Mouse (Mus musculus) forebrain, postnatal 0 days (tissue): Measurements from ENCODE around the gene Tmem252. TPM values are rescaled to one million over a fixed set of nuclear protein-coding genes. Genes with fewer than 3 reads are reported as not detected.
A peak's percentile ranks its signal among the peaks of the same experiment; 100 is the strongest.

Experiments
- ATAC-seq: fragments of 200-750 bp; cut with Nextera tagmentation; 2 replicates; pipeline ENCODE4 v1.8.0; 2017; ENCODE audit warnings: mild to moderate bottlenecking, moderate library complexity
- DNase-seq: peaks from one replicate; pipeline ENCODE4 v3.0.0-alpha.2; 2015
- H3K27ac ChIP-seq: fragments of 300-500 bp; sonication (generic); 2 replicates; pipeline ENCODE4 v1.5.1; 2014; ENCODE audit warnings: low read depth, mild to moderate bottlenecking, antibody characterized with exemption, low read length, moderate library complexity, mixed read lengths
- H3K27me3 ChIP-seq: fragments of 300-500 bp; sonication (generic); 2 replicates; pipeline ENCODE4 v1.6.1; 2014; ENCODE audit warnings: mild to moderate bottlenecking, low read length, mixed read lengths; ENCODE audit not compliant: insufficient read depth
- H3K36me3 ChIP-seq: fragments of 300-500 bp; sonication (generic); 2 replicates; pipeline ENCODE4 v1.6.1; 2014; ENCODE audit warnings: mild to moderate bottlenecking, moderate library complexity; ENCODE audit not compliant: insufficient read depth
- H3K4me1 ChIP-seq: fragments of 300-500 bp; sonication (generic); 2 replicates; pipeline ENCODE4 v1.6.1; 2014; ENCODE audit warnings: antibody characterized with exemption; ENCODE audit not compliant: insufficient read depth
- H3K4me2 ChIP-seq: fragments of 300-500 bp; sonication (generic); 2 replicates; pipeline ENCODE4 v1.6.1; 2014; ENCODE audit warnings: low read depth, mild to moderate bottlenecking, moderate library complexity
- H3K4me3 ChIP-seq: fragments of 300-500 bp; sonication (generic); 2 replicates; pipeline ENCODE4 v1.5.1; 2014; ENCODE audit warnings: low read depth, low read length, mixed read lengths
- H3K9ac ChIP-seq: fragments of 300-500 bp; sonication (generic); 2 replicates; pipeline ENCODE4 v1.6.1; 2014; ENCODE audit warnings: mild to moderate bottlenecking
- H3K9me3 ChIP-seq: fragments of 300-500 bp; sonication (generic); 2 replicates; pipeline ENCODE4 v1.6.1; 2016; ENCODE audit warnings: low read length
- CTCF ChIP-seq: sonication (generic); IDR thresholded peaks from 2 replicates; pipeline ENCODE4 v1.5.1; 2016; ENCODE audit warnings: antibody characterized with exemption, control low read depth, low read depth
- WGBS: fragments of 180-500 bp; shearing (Covaris S2); extraction: QIAGEN DNeasy Blood & Tissue Kit; methylation state at CpG from one replicate; pipeline ENCODE4 v1.1.7; 2014; 5-methylcytosine and 5-hydroxymethylcytosine counted together
- polyA plus RNA-seq: library from polyadenylated mRNA; unstranded; fragments of >200 nt; fragmentation: Nextera tagmentation; extraction: Ambion mirVana; gene quantifications from 2 replicates; pipeline ENCODE4 v1.2.1, GENCODE M21; 2015
- total RNA-seq: library from RNA; depleted of rRNA; stranded (reverse); fragments of >200 nt; gene quantifications from 2 replicates; pipeline ENCODE4 v1.2.3, GENCODE M21; 2014; rRNA removed

The Tmem252 gene
- total and polyA plus RNA-seq, 2 experiments from 2014 or later = 0.98 to 1.2 TPM

GRCm38 (mm10) chr19:24720448-24720847, 46.6 kb downstream of the Tmem252 start:
- H3K4me2 ChIP-seq = no peak overlapping the region
- H3K36me3 ChIP-seq = no peaks in the 10 kb centered on the region
- ATAC-seq = no peak
- H3K27me3 ChIP-seq = no peaks in the 10 kb centered on the region
- TF ChIP-seq CTCF = no peak
- no peak overlapping the region for H3K4me3 ChIP-seq
- no peak overlapping the region for H3K27ac ChIP-seq
- no peaks in the 10 kb centered on the region for H3K4me1 ChIP-seq
- no peak overlapping the region for H3K9ac ChIP-seq
- no peaks in the 10 kb centered on the region for H3K9me3 ChIP-seq
- no peak for DNase-seq

- no peak for DNase-seq
- Histone ChIP-seq H3K27ac (no peak overlapping the region), H3K27me3 (no peaks in the 10 kb centered on the region), H3K4me2 (no peak overlapping the region), H3K4me3 (no peak overlapping the region), H3K36me3 (no peaks in the 10 kb centered on the region), H3K9me3 (no peaks in the 10 kb centered on the region), H3K9ac (no peak overlapping the region), H3K4me1 (no peaks in the 10 kb centered on the region)
- no peak for TF ChIP-seq CTCF
- 85% methylated on average over 10 of the region's 10 CpGs for WGBS
- ATAC-seq = no peak
Observed at GRCm38 (mm10) chr19:24724362-24724761, 50.6 kb downstream of the Tmem252 start.

GRCm38 (mm10) chr19:24730661-24731060, 56.9 kb downstream of the Tmem252 start:
- Histone ChIP-seq H3K9ac (no peak overlapping the region), H3K9me3 (no peaks in the 10 kb centered on the region), H3K36me3 (no peaks in the 10 kb centered on the region), H3K4me3 (no peak overlapping the region), H3K27ac (no peak overlapping the region), H3K27me3 (no peaks in the 10 kb centered on the region), H3K4me2 (no peak overlapping the region), H3K4me1 (no peaks in the 10 kb centered on the region)
- no peak for ATAC-seq
- 57% methylated on average over 5 of the region's 5 CpGs for WGBS
- no peak for TF ChIP-seq CTCF
- DNase-seq = peak; percentile 61

Other genes starting within 250 kb of the Tmem252 start
- gene Fam122a, start 196.7 kb upstream of the Tmem252 start, total RNA-seq = 12.2 and 26.0 TPM in 2 replicates
- gene Fam122a, start 196.7 kb upstream of the Tmem252 start, polyA plus RNA-seq = 41.7 and 56.4 TPM in 2 replicates
- gene Pip5k1b, start 118.1 kb upstream of the Tmem252 start, total RNA-seq = 2.7 and 3.2 TPM in 2 replicates
- 1.3 and 1.8 TPM in 2 replicates for gene Pip5k1b, start 118.1 kb upstream of the Tmem252 start, polyA plus RNA-seq
- gene Pgm5, start 187.8 kb downstream of the Tmem252 start, total RNA-seq = 4.4 and 4.8 TPM in 2 replicates
- gene Pgm5, start 187.8 kb downstream of the Tmem252 start, polyA plus RNA-seq = 0.23 and 0.39 TPM in 2 replicates
- gene Gm10053, start 201.7 kb downstream of the Tmem252 start, total RNA-seq = 39.2 and 65.9 TPM in 2 replicates
- 285 and 302 TPM in 2 replicates for gene Gm10053, start 201.7 kb downstream of the Tmem252 start, polyA plus RNA-seq
- gene Foxd4, start 227.2 kb downstream of the Tmem252 start, total RNA-seq = not detected in 2 replicates
- gene Foxd4, start 227.2 kb downstream of the Tmem252 start, polyA plus RNA-seq = not detected in 2 replicates